Mouse (Mus musculus): ENCODE measurements around the gene Rragc.

GRCm38 (mm10) chr4:123916748-123917547 is at the start of gene Rragc:
- TF ChIP-seq CTCF (IDR thresholded peaks at IDR 0.05; ENCODE audit: low read depth, low read length), result no peak
- TF ChIP-seq GATA1 (IDR thresholded peaks at IDR 0.05; ENCODE audit: borderline replicate concordance, low read length), result no peak
- no peak for TF ChIP-seq TAL1 (conservative IDR thresholded peaks at IDR 0.05; ENCODE audit: low read depth, low read length)
- no peak for TF ChIP-seq POLR2AphosphoS5 (IDR thresholded peaks at IDR 0.05; ENCODE audit: insufficient replicate concordance, low read depth, low read length)

Data from G1E (cell line).